Mouse (Mus musculus): ENCODE data around the gene Kera. TPM values are rescaled to one million over a fixed set of nuclear protein-coding genes. Genes with fewer than 3 reads are reported as not detected.

The Kera gene
- polyA plus RNA-seq (2012; fragmentation: generic; extraction: Trizol): not detected
- long read RNA-seq, experiment 1: 0 reads
- long read RNA-seq, experiment 2: 0 reads

GRCm38 (mm10) chr10:97606579-97606978 is at the start of gene Kera:
Kera (plus strand) TSS chr10:97606879.
- no peaks in the 10 kb centered on the region for H3K27me3 ChIP-seq (ENCODE audit: control insufficient read depth, insufficient read depth, insufficient read length)
- no peak within 1 kb of the TSS for H3K4me3 ChIP-seq (ENCODE audit: insufficient read depth, poor library complexity, severe bottlenecking)
- no peaks in the 10 kb centered on the region for H3K79me3 ChIP-seq (ENCODE audit: low read depth)
- no peak for TF ChIP-seq MYOG (IDR thresholded peaks at IDR 0.05; ENCODE audit: control insufficient read depth, extremely low read depth, insufficient read length)
- TF ChIP-seq MAX (IDR thresholded peaks at IDR 0.05): no peak
- TF ChIP-seq USF1 (IDR thresholded peaks at IDR 0.05; ENCODE audit: low read depth): no peak
- no peak for TF ChIP-seq CEBPB (IDR thresholded peaks at IDR 0.05; ENCODE audit: low read depth)
- no peak for TF ChIP-seq MYOD1 (IDR thresholded peaks at IDR 0.05; ENCODE audit: control insufficient read depth, insufficient read length, low read depth)
- TF ChIP-seq CTCF (IDR thresholded peaks at IDR 0.05; ENCODE audit: control insufficient read depth, insufficient read depth, insufficient read length): no peak
- TF ChIP-seq FOSL1 (IDR thresholded peaks at IDR 0.05; ENCODE audit: insufficient read depth, low read length, poor library complexity, severe bottlenecking): no peak
- H3K36me3 ChIP-seq (ENCODE audit: control insufficient read depth, insufficient read depth): no peaks in the 10 kb centered on the region
- H3ac ChIP-seq (ENCODE audit: control insufficient read depth, insufficient read length, low read depth): no peak within 1 kb of the TSS
- no peaks in the 10 kb centered on the region for H3K79me2 ChIP-seq (ENCODE audit: control insufficient read depth, insufficient read depth)

GRCm38 (mm10) chr10:97564957-97565856 is 41.5 kb upstream of the Kera start, which contains the start of gene Lum:
Lum (plus strand) TSS chr10:97565128.
- Histone ChIP-seq H3K4me3 (ENCODE audit: insufficient read depth, poor library complexity, severe bottlenecking) (no peak within 1 kb of the TSS), H3K79me2 (ENCODE audit: control insufficient read depth, insufficient read depth) (no peaks in the 10 kb centered on the region), H3K36me3 (ENCODE audit: control insufficient read depth, insufficient read depth) (no peaks in the 10 kb centered on the region), H3K79me3 (ENCODE audit: low read depth) (no peaks in the 10 kb centered on the region), H3K27me3 (ENCODE audit: control insufficient read depth, insufficient read depth, insufficient read length) (no peaks in the 10 kb centered on the region), H3ac (ENCODE audit: control insufficient read depth, insufficient read length, low read depth) (no peak within 1 kb of the TSS)
- TF ChIP-seq MYOG (IDR thresholded peaks at IDR 0.05; ENCODE audit: control insufficient read depth, extremely low read depth, insufficient read length): no peak
- TF ChIP-seq MAX (IDR thresholded peaks at IDR 0.05): no peak
- TF ChIP-seq USF1 (IDR thresholded peaks at IDR 0.05; ENCODE audit: low read depth): no peak
- TF ChIP-seq CEBPB (IDR thresholded peaks at IDR 0.05; ENCODE audit: low read depth): no peak
- no peak for TF ChIP-seq CTCF (IDR thresholded peaks at IDR 0.05; ENCODE audit: control insufficient read depth, insufficient read depth, insufficient read length)
- no peak for TF ChIP-seq MYOD1 (IDR thresholded peaks at IDR 0.05; ENCODE audit: control insufficient read depth, insufficient read length, low read depth)
- no peak for TF ChIP-seq FOSL1 (IDR thresholded peaks at IDR 0.05; ENCODE audit: insufficient read depth, low read length, poor library complexity, severe bottlenecking)

- Histone ChIP-seq H3ac (ENCODE audit: control insufficient read depth, insufficient read length, low read depth) (no peak overlapping the region), H3K79me2 (ENCODE audit: control insufficient read depth, insufficient read depth) (no peaks in the 10 kb centered on the region), H3K79me3 (ENCODE audit: low read depth) (no peaks in the 10 kb centered on the region), H3K36me3 (ENCODE audit: control insufficient read depth, insufficient read depth) (no peaks in the 10 kb centered on the region), H3K4me3 (ENCODE audit: insufficient read depth, poor library complexity, severe bottlenecking) (no peak overlapping the region), H3K27me3 (ENCODE audit: control insufficient read depth, insufficient read depth, insufficient read length) (no peaks in the 10 kb centered on the region)
- TF ChIP-seq CEBPB (IDR thresholded peaks at IDR 0.05; ENCODE audit: low read depth) (no peak), MYOD1 (IDR thresholded peaks at IDR 0.05; ENCODE audit: control insufficient read depth, insufficient read length, low read depth) (no peak), CTCF (IDR thresholded peaks at IDR 0.05; ENCODE audit: control insufficient read depth, insufficient read depth, insufficient read length) (no peak), MAX (IDR thresholded peaks at IDR 0.05) (no peak), FOSL1 (IDR thresholded peaks at IDR 0.05; ENCODE audit: insufficient read depth, low read length, poor library complexity, severe bottlenecking) (no peak), USF1 (IDR thresholded peaks at IDR 0.05; ENCODE audit: low read depth) (no peak), MYOG (IDR thresholded peaks at IDR 0.05; ENCODE audit: control insufficient read depth, extremely low read depth, insufficient read length) (no peak)
These were observed 39.1 kb upstream of the Kera start for GRCm38 (mm10) chr10:97567489-97568135.

GRCm38 (mm10) chr10:97582543-97583231 is 24.0 kb upstream of the Kera start:
- TF ChIP-seq FOSL1 (IDR thresholded peaks at IDR 0.05; ENCODE audit: insufficient read depth, low read length, poor library complexity, severe bottlenecking): no peak
- no peak for TF ChIP-seq CTCF (IDR thresholded peaks at IDR 0.05; ENCODE audit: control insufficient read depth, insufficient read depth, insufficient read length)
- TF ChIP-seq CEBPB (IDR thresholded peaks at IDR 0.05; ENCODE audit: low read depth): no peak
- no peak for TF ChIP-seq MAX (IDR thresholded peaks at IDR 0.05)
- no peak for TF ChIP-seq MYOG (IDR thresholded peaks at IDR 0.05; ENCODE audit: control insufficient read depth, extremely low read depth, insufficient read length)
- no peak for TF ChIP-seq MYOD1 (IDR thresholded peaks at IDR 0.05; ENCODE audit: control insufficient read depth, insufficient read length, low read depth)
- TF ChIP-seq USF1 (IDR thresholded peaks at IDR 0.05; ENCODE audit: low read depth): no peak
- Histone ChIP-seq H3ac (ENCODE audit: control insufficient read depth, insufficient read length, low read depth) (no peak overlapping the region), H3K36me3 (ENCODE audit: control insufficient read depth, insufficient read depth) (no peaks in the 10 kb centered on the region), H3K27me3 (ENCODE audit: control insufficient read depth, insufficient read depth, insufficient read length) (no peaks in the 10 kb centered on the region), H3K4me3 (ENCODE audit: insufficient read depth, poor library complexity, severe bottlenecking) (no peak overlapping the region), H3K79me3 (ENCODE audit: low read depth) (no peaks in the 10 kb centered on the region), H3K79me2 (ENCODE audit: control insufficient read depth, insufficient read depth) (no peaks in the 10 kb centered on the region)

GRCm38 (mm10) chr10:97584176-97584575 is 22.5 kb upstream of the Kera start:
- H3K36me3 ChIP-seq (ENCODE audit: control insufficient read depth, insufficient read depth): no peaks in the 10 kb centered on the region
- no peaks in the 10 kb centered on the region for H3K27me3 ChIP-seq (ENCODE audit: control insufficient read depth, insufficient read depth, insufficient read length)
- H3K79me3 ChIP-seq (ENCODE audit: low read depth): no peaks in the 10 kb centered on the region
- no peaks in the 10 kb centered on the region for H3K79me2 ChIP-seq (ENCODE audit: control insufficient read depth, insufficient read depth)
- no peak overlapping the region for H3K4me3 ChIP-seq (ENCODE audit: insufficient read depth, poor library complexity, severe bottlenecking)
- H3ac ChIP-seq (ENCODE audit: control insufficient read depth, insufficient read length, low read depth): no peak overlapping the region
- no peak for TF ChIP-seq FOSL1 (IDR thresholded peaks at IDR 0.05; ENCODE audit: insufficient read depth, low read length, poor library complexity, severe bottlenecking)
- TF ChIP-seq CTCF (IDR thresholded peaks at IDR 0.05; ENCODE audit: control insufficient read depth, insufficient read depth, insufficient read length): no peak
- TF ChIP-seq MAX (IDR thresholded peaks at IDR 0.05): no peak
- no peak for TF ChIP-seq MYOD1 (IDR thresholded peaks at IDR 0.05; ENCODE audit: control insufficient read depth, insufficient read length, low read depth)
- TF ChIP-seq CEBPB (IDR thresholded peaks at IDR 0.05; ENCODE audit: low read depth): no peak
- TF ChIP-seq MYOG (IDR thresholded peaks at IDR 0.05; ENCODE audit: control insufficient read depth, extremely low read depth, insufficient read length): no peak
- TF ChIP-seq USF1 (IDR thresholded peaks at IDR 0.05; ENCODE audit: low read depth): no peak
